Mouse (Mus musculus): ENCODE results near the gene Gpc6. TPM values are rescaled to one million over a fixed set of nuclear protein-coding genes. Genes with fewer than 3 reads are reported as not detected.

The Gpc6 gene
- 12.3 and 31.8 TPM in 2 replicates for polyA plus RNA-seq (2016; fragmentation: Nextera tagmentation; extraction: Ambion mirVana)

GRCm38 (mm10) chr14:116924876-116925601, at the start of gene Gpc6:
Gene Gpc6 (plus strand): TSS chr14:116925315.
- no peaks in the 10 kb centered on the region for H3K9me3 ChIP-seq
- no peaks in the 10 kb centered on the region for H3K27me3 ChIP-seq (ENCODE audit: insufficient read depth, poor library complexity, severe bottlenecking)
- DNase-seq (ENCODE audit: low spot score): peak; percentile 84
- peak within 1 kb of the TSS; percentile 82 for H3K4me3 ChIP-seq
- no peaks in the 10 kb centered on the region for H3K36me3 ChIP-seq
- peaks cover 12% of the 10 kb centered on the region for H3K4me1 ChIP-seq
- WGBS: 1% methylated on average over 38 of the region's 38 CpGs
- peak within 1 kb of the TSS; percentile 94 for H3K27ac ChIP-seq

DNA sequence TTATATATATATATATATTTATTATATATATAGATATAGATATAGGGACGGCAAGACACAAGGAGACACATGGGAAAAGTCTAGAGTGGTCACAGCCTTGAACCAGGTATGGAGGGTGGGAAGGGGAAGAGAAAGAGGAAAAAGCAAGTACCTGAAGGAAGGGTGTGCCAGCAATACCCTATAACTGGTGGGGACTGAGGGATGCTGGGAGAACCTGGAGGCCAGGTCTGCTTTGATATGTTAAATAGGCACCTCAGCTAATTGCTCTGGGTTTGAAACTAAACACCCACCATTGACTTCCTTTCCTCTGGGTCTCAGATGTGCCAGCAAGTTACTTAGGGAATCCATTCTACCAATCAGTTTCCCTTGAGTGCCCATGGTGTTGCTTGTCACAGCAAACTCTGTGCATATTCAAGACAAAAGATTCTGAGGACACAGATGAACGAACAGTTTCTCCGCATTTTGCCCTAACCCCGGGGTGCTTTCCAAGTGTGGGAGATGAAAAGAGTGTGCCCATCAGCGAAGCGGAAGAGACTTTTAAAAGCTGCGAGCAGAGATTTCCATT, 42.6 kb upstream of the Gpc6 start:
- no peak overlapping the region for H3K4me3 ChIP-seq
- H3K4me1 ChIP-seq: no peaks in the 10 kb centered on the region
- H3K9me3 ChIP-seq: no peaks in the 10 kb centered on the region
- H3K27me3 ChIP-seq (ENCODE audit: insufficient read depth, poor library complexity, severe bottlenecking): no peaks in the 10 kb centered on the region
- no peak overlapping the region for H3K27ac ChIP-seq
- WGBS: 67% methylated on average over 7 of the region's 7 CpGs
- no peaks in the 10 kb centered on the region for H3K36me3 ChIP-seq
- DNase-seq (ENCODE audit: low spot score): no peak

DNA sequence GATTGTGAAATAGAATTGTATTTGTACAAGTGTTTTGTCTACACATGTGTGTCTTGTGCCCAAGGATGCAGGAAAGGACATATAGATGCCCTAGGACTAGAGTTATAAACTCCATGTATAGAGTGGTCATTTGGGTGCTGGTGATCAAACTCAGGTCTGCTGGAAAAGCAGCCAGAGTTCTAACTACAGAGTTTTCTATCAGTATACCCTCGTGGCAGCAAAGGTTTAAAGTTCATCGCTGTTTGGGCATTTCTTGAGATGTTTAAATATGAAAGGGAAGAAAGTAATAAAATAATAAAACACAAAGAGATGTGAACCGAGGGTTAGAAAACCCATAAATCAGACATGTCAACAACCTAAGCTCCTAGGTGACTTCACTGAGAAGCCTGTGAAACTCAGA, 30.8 kb upstream of the Gpc6 start:
- Histone ChIP-seq H3K9me3 (no peaks in the 10 kb centered on the region), H3K36me3 (no peaks in the 10 kb centered on the region), H3K4me1 (no peaks in the 10 kb centered on the region), H3K27ac (no peak overlapping the region), H3K27me3 (ENCODE audit: insufficient read depth, poor library complexity, severe bottlenecking) (no peaks in the 10 kb centered on the region), H3K4me3 (no peak overlapping the region)
- no peak for DNase-seq (ENCODE audit: low spot score)
- 69% methylated on average over 3 of the region's 3 CpGs for WGBS

DNA sequence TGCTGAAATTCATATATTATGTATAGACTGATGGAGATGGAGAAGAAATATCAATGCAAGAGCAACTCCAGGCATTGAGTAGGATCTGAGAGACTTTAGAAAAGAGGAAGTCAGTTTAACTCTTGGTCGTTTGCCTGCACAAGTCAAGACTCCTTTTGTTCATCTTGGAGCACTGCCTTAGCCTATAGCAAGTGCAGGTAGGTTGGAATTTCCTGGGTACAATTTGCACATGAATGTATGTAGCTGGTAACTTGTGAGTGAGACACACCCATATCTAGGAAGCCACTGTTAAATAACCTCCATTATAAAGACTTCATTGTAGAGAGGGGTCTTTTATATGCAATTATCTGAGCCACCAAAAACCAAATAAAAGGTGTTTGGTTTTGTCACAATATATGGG, 27.1 kb upstream of the Gpc6 start:
- Histone ChIP-seq H3K9me3 (no peaks in the 10 kb centered on the region), H3K36me3 (no peaks in the 10 kb centered on the region), H3K4me1 (no peaks in the 10 kb centered on the region), H3K4me3 (no peak overlapping the region), H3K27ac (no peak overlapping the region), H3K27me3 (ENCODE audit: insufficient read depth, poor library complexity, severe bottlenecking) (no peaks in the 10 kb centered on the region)
- DNase-seq (ENCODE audit: low spot score): no peak
- 49% methylated on average over 1 of the region's 1 CpGs for WGBS

- Histone ChIP-seq H3K27me3 (ENCODE audit: insufficient read depth, poor library complexity, severe bottlenecking) (no peaks in the 10 kb centered on the region), H3K9me3 (no peaks in the 10 kb centered on the region)
Measured at GRCm38 (mm10) chr14:116911768-116912167, 13.3 kb upstream of the Gpc6 start.

GRCm38 (mm10) chr14:116916874-116917273, 8.2 kb upstream of the Gpc6 start:
- 79% methylated on average over 6 of the region's 6 CpGs for WGBS
- DNase-seq (ENCODE audit: low spot score): no peak
- H3K4me3 ChIP-seq: no peak overlapping the region
- no peaks in the 10 kb centered on the region for H3K4me1 ChIP-seq
- H3K27me3 ChIP-seq (ENCODE audit: insufficient read depth, poor library complexity, severe bottlenecking): no peaks in the 10 kb centered on the region
- no peaks in the 10 kb centered on the region for H3K36me3 ChIP-seq
- no peaks in the 10 kb centered on the region for H3K9me3 ChIP-seq
- no peak overlapping the region for H3K27ac ChIP-seq

More at GRCm38 (mm10) chr14:116911768-116912167, 13.3 kb upstream of the Gpc6 start:
- no peak overlapping the region for H3K4me3 ChIP-seq
- H3K27ac ChIP-seq: no peak overlapping the region
- no peaks in the 10 kb centered on the region for H3K4me1 ChIP-seq
- H3K36me3 ChIP-seq: no peaks in the 10 kb centered on the region
- 62% methylated on average over 1 of the region's 1 CpGs for WGBS
- DNase-seq (ENCODE audit: low spot score): no peak

GRCm38 (mm10) chr14:116924266-116924665, 849 bp upstream of the Gpc6 start:
- H3K27me3 ChIP-seq (ENCODE audit: insufficient read depth, poor library complexity, severe bottlenecking): no peaks in the 10 kb centered on the region
- no peak overlapping the region for H3K4me3 ChIP-seq
- DNase-seq (ENCODE audit: low spot score): no peak
- no peak overlapping the region for H3K27ac ChIP-seq
- peaks cover 12% of the 10 kb centered on the region for H3K4me1 ChIP-seq
- H3K36me3 ChIP-seq: no peaks in the 10 kb centered on the region
- H3K9me3 ChIP-seq: no peaks in the 10 kb centered on the region
- WGBS: 58% methylated on average over 2 of the region's 2 CpGs

DNA sequence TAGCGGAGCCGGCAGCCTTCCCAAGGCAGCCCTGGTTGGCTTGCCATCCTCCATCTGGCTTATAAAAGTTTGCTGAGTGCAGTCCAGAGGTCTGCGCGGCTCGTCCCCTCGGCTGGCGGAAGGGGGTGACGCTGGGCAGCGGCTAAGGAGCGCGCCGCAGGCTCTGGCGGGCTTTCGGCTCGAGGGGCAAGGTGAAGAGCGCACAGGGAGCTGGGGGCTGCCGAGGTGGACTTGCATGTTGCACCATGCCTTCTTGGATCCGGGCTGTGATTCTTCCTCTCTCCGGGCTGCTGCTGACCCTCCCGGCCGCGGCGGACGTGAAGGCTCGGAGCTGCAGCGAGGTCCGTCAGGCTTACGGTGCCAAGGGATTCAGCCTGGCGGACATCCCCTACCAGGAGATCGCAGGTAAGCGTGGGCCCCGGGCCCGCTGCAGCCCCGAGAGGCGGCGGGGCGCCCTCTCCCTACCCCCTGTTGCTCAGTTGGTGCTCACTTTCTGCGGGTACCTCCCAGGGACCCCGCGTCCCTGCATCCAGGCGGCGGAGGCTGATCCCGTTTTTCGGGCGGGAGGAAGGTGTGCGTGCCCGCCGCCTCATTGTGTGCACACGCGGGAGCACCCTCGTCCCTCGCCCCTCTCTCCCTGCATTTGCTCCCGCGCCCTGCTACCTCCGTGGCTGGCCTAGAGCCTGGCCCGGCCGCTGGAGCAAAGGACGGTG, 732 bp downstream of the Gpc6 start:
- Histone ChIP-seq H3K27me3 (ENCODE audit: insufficient read depth, poor library complexity, severe bottlenecking) (no peaks in the 10 kb centered on the region), H3K9me3 (no peaks in the 10 kb centered on the region), H3K4me3 (peak overlapping the region; percentile 82), H3K4me1 (peaks cover 12% of the 10 kb centered on the region), H3K36me3 (no peaks in the 10 kb centered on the region), H3K27ac (peak overlapping the region; percentile 94)
- DNase-seq (ENCODE audit: low spot score): peak; percentile 82
- under 1% methylated on average over 58 of the region's 58 CpGs for WGBS

DNA sequence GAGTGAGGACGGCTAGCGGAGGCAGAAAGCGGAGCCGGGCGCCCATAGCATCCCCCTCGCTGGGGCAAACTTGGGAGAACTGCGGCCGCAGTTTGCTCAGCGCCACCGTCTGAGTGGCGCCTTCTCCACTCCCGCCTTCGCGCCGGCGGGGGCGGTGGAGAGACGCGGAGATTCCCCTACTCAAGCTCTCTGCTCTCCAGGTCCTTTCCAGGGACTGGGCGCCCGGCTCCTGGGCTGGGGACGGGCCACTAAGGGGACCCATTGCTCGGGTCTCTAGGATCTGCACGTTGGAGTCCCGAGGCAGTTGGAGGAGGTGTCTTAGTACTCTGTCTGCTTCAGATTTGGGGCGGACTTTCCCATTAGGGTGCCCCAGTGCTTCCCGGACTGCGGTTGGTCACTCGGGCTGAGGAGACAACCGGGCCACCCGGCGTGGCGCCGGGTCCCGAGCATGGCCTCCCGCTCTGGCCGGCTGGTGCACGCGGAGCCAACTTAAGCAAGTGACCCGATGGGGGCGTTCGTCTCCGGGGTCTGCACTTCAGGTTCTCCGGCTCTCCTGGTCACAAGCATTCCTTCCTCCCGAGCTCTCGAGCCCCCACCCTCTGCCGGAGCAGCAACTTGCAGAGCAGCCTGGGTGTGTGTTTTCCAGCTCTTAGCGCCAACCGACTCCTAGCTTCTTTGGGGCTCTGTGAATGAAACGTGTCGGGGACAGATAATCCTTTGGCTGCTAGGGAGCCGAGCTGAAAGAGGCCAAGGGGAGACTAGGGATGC, 1.5 kb downstream of the Gpc6 start:
- Histone ChIP-seq H3K27me3 (ENCODE audit: insufficient read depth, poor library complexity, severe bottlenecking) (no peaks in the 10 kb centered on the region), H3K36me3 (no peaks in the 10 kb centered on the region), H3K4me1 (peaks cover 12% of the 10 kb centered on the region), H3K9me3 (no peaks in the 10 kb centered on the region), H3K27ac (peak overlapping the region; percentile 94), H3K4me3 (peak overlapping the region; percentile 82)
- peak; percentile 92 for DNase-seq (ENCODE audit: low spot score)
- under 1% methylated on average over 52 of the region's 52 CpGs for WGBS

- Histone ChIP-seq H3K27ac (peak overlapping the region; percentile 94), H3K4me3 (peak overlapping the region; percentile 82), H3K36me3 (no peaks in the 10 kb centered on the region), H3K27me3 (ENCODE audit: insufficient read depth, poor library complexity, severe bottlenecking) (no peaks in the 10 kb centered on the region), H3K4me1 (peaks cover 12% of the 10 kb centered on the region), H3K9me3 (no peaks in the 10 kb centered on the region)
- WGBS: 1% methylated on average over 21 of the region's 21 CpGs
- no peak for DNase-seq (ENCODE audit: low spot score)
Measured at GRCm38 (mm10) chr14:116927341-116928315, 2.5 kb downstream of the Gpc6 start.

DNA sequence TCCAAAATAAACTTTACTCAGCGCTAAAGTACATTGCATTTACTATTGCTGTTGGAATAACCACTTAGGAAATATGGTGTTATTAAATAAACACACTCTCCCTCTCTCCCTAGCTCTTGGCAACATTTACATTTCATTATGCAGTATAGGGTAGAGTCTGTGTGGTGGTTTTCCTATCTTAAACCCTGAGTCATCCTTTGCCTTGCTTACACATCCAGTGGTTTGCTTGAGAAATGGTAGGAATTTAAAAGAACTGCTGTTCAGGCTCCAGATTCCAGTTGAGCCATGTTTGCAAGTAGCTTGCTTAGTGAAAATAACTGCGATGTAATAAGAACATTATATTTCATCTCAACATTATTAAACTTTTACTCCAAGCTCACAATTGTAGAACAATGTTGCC, 3.3 kb downstream of the Gpc6 start:
- no peak for DNase-seq (ENCODE audit: low spot score)
- no peaks in the 10 kb centered on the region for H3K27me3 ChIP-seq (ENCODE audit: insufficient read depth, poor library complexity, severe bottlenecking)
- 43% methylated on average over 2 of the region's 2 CpGs for WGBS
- H3K4me3 ChIP-seq: peak overlapping the region; percentile 82
- no peaks in the 10 kb centered on the region for H3K36me3 ChIP-seq
- H3K9me3 ChIP-seq: no peaks in the 10 kb centered on the region
- peaks cover 12% of the 10 kb centered on the region for H3K4me1 ChIP-seq
- H3K27ac ChIP-seq: no peak overlapping the region

Data from heart, embryonic 10.5 days (tissue).